Mouse (Mus musculus) forebrain, embryonic 14.5 days (tissue): ENCODE measurements around the gene Ubr4. TPM values are rescaled to one million over a fixed set of nuclear protein-coding genes. Genes with fewer than 3 reads are reported as not detected.

Experiments
- ATAC-seq: fragments of 200-750 bp; cut with Nextera tagmentation; 2 replicates; pipeline ENCODE4 v1.8.0; 2017; ENCODE audit warnings: mild to moderate bottlenecking, moderate library complexity
- DNase-seq: peaks from one replicate; pipeline ENCODE4 v3.0.0-alpha.2; 2015; ENCODE audit warnings: low spot score
- H3K27ac ChIP-seq: fragments of 300-500 bp; sonication (generic); 2 replicates; pipeline ENCODE4 v1.5.1; 2014; ENCODE audit warnings: low read depth, mild to moderate bottlenecking, control low read depth, low read length, moderate library complexity
- H3K27me3 ChIP-seq: fragments of 300-500 bp; sonication (generic); replicated peaks from 2 replicates; pipeline ENCODE4 v1.6.1; 2014; ENCODE audit warnings: low read length, control low read depth, mixed read lengths; ENCODE audit not compliant: control insufficient read depth, insufficient read depth
- H3K36me3 ChIP-seq: fragments of 300-500 bp; sonication (generic); 2 replicates; pipeline ENCODE4 v1.6.1; 2014; ENCODE audit warnings: low read length, control low read depth; ENCODE audit not compliant: control insufficient read depth, insufficient read depth
- H3K4me1 ChIP-seq: fragments of 300-500 bp; sonication (generic); 2 replicates; pipeline ENCODE4 v1.6.1; 2014; ENCODE audit warnings: antibody characterized with exemption, low read length, control low read depth; ENCODE audit not compliant: control insufficient read depth, insufficient read depth
- H3K4me2 ChIP-seq: fragments of 300-500 bp; sonication (generic); 2 replicates; pipeline ENCODE4 v1.6.1; 2014; ENCODE audit warnings: mild to moderate bottlenecking, control low read depth, low read length
- H3K4me3 ChIP-seq: fragments of 300-500 bp; sonication (generic); 2 replicates; pipeline ENCODE4 v1.5.1; 2014; ENCODE audit warnings: low read depth, low read length, control low read depth
- H3K9ac ChIP-seq: fragments of 300-500 bp; sonication (generic); 2 replicates; pipeline ENCODE4 v1.6.1; 2014; ENCODE audit warnings: mild to moderate bottlenecking, low read length, control low read depth, moderate library complexity
- H3K9me3 ChIP-seq: fragments of 300-500 bp; sonication (generic); replicated peaks from 2 replicates; pipeline ENCODE4 v1.6.1; 2016; ENCODE audit warnings: low read length, control low read depth, mixed read lengths; ENCODE audit not compliant: control insufficient read depth
- WGBS: fragments of 180-500 bp; shearing (Covaris S2); extraction: QIAGEN DNeasy Blood & Tissue Kit; methylation state at CpG from one replicate; pipeline ENCODE4 v1.1.7; 2014; 5-methylcytosine and 5-hydroxymethylcytosine counted together
- polyA plus RNA-seq: library from polyadenylated mRNA; unstranded; fragments of >200 nt; fragmentation: Nextera tagmentation; extraction: Ambion mirVana; gene quantifications from 2 replicates; pipeline ENCODE4 v1.2.1, GENCODE M21; 2014

Ubr4 gene
- polyA plus RNA-seq, 1 experiment from 2014 or later: 51.3 TPM

DNA sequence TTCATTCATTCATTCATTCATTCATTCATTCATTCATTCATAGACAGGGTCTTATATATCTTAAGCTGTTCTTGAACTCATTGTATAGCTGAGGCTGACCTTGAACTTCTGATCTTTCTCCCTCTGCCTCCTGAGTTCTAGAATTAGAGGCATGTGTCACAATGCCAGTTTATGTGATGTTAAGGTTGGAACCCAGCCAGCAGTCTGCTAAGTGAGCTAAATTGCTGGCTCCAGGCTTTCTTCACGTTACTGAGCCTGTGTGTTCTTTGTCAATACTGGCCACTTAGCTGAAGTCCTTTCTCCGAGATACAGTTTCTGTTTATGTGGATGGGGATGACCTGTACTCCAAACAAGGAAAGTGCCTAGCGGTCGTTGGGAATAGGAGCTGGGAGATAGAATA lies 78.5 kb downstream of the Ubr4 start:
- no peak overlapping the region for H3K4me2 ChIP-seq
- no peak overlapping the region for H3K27ac ChIP-seq
- no peaks in the 10 kb centered on the region for H3K9me3 ChIP-seq
- H3K27me3 ChIP-seq: no peaks in the 10 kb centered on the region
- WGBS: 54% methylated on average over 4 of the region's 4 CpGs
- peak; percentile 44 for DNase-seq
- no peaks in the 10 kb centered on the region for H3K4me1 ChIP-seq
- no peak overlapping the region for H3K9ac ChIP-seq
- H3K4me3 ChIP-seq: no peak overlapping the region
- peaks cover 100% of the 10 kb centered on the region for H3K36me3 ChIP-seq
- no peak for ATAC-seq

DNA sequence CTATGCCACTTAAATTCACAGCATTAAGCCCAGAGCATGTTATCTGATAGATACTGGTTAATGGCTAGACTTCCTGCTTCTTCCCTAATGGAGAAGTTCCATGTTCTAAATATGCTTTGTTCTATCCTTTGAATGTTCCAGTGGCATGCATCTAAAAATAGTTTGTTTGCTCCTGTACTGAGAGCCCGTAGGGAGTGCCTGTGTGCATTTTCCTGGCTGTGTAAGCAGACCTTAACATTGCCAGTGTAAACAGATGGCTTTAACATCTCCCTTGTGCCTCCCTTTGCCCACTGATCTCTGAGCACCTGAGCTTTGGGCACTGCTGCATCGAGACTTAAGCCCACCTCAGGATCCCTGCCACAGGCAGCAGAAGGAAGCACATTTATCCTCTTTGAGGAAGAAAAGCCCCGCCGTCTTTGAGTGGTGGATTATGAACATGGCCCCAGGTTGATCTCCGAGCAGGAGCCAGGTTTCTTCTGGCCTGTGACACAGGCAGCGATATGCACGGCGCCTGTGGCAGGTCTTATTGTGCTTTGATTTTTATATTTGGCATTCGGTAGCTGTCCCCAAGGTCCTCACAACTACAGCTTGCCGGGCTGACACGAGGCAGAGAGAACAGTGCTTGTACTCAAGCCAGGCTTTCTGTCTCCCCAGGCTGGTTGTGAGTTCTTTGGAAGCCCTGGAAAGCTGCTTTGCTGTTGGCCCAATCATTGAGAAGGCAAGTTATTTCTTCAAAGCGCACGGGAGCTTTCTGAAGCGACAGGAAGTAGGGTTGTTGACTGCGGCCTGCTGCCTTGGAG lies 80.8 kb downstream of the Ubr4 start:
- Histone ChIP-seq H3K9me3 (no peaks in the 10 kb centered on the region), H3K4me3 (no peak overlapping the region), H3K27me3 (no peaks in the 10 kb centered on the region), H3K9ac (no peak overlapping the region), H3K4me2 (no peak overlapping the region), H3K4me1 (no peaks in the 10 kb centered on the region), H3K27ac (no peak overlapping the region), H3K36me3 (peaks cover 100% of the 10 kb centered on the region)
- ATAC-seq (no peak), DNase-seq (no peak)
- 93% methylated on average over 15 of the region's 15 CpGs for WGBS

DNA sequence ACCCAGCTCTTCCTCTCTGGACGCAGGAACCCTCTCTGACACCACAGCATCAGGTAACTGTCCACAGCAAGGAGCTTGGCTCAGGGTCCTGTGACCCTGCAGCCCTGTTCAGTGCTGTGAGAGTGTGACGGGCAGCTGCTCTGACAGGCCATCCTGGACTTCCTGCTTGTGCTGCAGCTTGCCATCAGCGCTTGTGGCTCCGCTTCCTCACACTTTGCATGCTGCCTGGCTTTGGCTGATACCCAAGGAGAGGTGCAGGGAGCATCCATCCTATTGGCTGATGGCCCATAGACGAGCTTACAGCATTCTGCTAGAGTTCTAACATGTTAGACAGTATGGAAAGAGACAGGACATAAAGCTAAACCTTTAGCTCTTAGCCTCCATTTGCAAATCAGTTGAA lies 88.8 kb downstream of the Ubr4 start:
- H3K4me3 ChIP-seq: no peak overlapping the region
- peaks cover 97% of the 10 kb centered on the region for H3K36me3 ChIP-seq
- WGBS: 86% methylated on average over 5 of the region's 5 CpGs
- H3K9me3 ChIP-seq: no peaks in the 10 kb centered on the region
- H3K9ac ChIP-seq: no peak overlapping the region
- no peak overlapping the region for H3K27ac ChIP-seq
- no peaks in the 10 kb centered on the region for H3K4me1 ChIP-seq
- DNase-seq: no peak
- H3K4me2 ChIP-seq: no peak overlapping the region
- no peak for ATAC-seq
- no peaks in the 10 kb centered on the region for H3K27me3 ChIP-seq

DNA sequence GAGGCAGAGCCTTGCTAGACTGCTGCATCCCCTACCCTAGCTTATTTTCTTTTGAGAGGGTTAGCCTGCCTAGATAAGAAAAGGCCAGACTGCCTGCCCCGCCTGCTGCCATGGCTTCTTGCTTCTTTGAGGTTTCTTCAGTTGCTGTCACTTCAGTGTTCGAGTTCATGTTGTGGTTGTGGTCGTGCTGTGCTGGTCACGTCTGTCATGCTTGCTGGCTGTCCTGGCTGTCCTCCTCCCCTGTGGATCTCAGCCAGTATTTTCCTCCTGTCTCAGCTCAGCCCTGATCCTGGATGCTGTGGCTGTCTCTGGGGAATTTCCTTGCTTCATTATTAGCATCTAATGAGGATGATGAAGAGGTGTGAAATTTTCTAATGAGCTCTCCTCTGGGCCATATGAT lies 89.4 kb downstream of the Ubr4 start:
- DNase-seq: no peak
- Histone ChIP-seq H3K4me1 (no peaks in the 10 kb centered on the region), H3K9ac (no peak overlapping the region), H3K27ac (no peak overlapping the region), H3K36me3 (peaks cover 97% of the 10 kb centered on the region), H3K4me3 (no peak overlapping the region), H3K9me3 (no peaks in the 10 kb centered on the region), H3K4me2 (no peak overlapping the region), H3K27me3 (no peaks in the 10 kb centered on the region)
- 89% methylated on average over 4 of the region's 4 CpGs for WGBS
- ATAC-seq: no peak

DNA sequence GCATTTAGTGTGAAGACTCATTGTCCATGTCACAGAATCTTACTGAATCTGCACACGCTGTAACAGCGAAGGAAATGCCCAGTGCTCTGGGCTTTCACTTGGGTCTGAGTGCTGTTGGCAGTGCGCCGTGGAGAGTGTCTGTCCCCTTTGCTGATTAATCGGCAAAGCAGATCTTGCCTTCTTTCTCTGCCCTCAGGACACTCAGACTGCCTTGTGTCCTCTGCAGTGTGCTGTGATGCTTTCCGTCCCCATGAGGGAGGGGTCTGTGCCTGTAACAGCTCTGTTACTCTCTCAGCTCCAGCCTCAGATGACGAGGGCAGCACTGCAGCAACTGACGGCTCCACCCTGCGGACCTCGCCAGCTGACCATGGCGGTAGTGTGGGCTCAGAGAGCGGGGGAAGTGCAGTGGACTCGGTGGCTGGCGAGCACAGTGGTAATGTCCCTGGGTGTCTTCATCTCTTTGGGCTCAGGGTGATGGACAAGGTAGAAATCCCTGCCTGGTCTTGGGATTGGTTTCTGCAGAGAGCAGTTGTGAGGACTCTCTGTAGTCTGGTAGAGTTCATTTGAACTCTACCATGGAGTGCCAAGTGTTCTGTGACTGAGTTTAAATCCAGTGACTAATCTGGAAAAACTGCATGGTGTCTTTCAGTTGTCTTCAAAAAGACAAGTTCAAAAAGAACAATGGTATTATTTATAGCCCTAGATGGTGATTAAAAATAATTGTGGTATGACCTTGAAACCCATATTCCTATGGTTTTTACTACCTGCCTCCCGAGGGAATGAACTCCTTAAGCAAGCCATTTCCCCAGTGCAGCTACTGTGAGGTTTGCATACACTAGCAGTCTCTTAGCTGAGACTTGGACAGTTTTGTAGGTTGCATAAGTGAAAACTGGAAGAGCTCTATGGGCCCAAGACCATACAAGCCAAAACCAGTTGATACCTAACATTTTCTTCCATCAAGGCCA lies 90.3 kb downstream of the Ubr4 start:
- Histone ChIP-seq H3K36me3 (peaks cover 97% of the 10 kb centered on the region), H3K27ac (no peak overlapping the region), H3K9me3 (no peaks in the 10 kb centered on the region), H3K4me3 (no peak overlapping the region), H3K4me2 (no peak overlapping the region), H3K27me3 (no peaks in the 10 kb centered on the region), H3K4me1 (no peaks in the 10 kb centered on the region), H3K9ac (no peak overlapping the region)
- WGBS: 87% methylated on average over 15 of the region's 15 CpGs
- ATAC-seq (no peak), DNase-seq (no peak)

DNA sequence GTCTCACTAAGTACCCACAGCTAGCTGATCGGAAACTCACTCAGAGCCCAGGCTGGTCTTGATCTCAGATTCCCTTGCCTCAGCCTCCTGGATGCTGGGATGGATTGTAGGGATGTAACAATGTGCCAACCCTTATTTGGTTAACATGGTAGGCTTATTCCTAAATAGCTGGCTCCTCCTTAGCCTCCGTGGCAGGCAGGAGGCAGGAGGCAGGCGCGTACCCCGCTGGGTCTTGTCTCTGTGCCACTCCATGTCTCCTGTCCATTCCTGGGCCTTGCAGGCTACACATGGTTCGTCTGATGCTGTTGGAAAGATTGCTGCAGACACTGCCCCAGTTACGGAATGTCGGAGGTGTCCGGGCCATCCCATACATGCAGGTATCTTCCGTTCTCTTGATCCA lies 91.9 kb downstream of the Ubr4 start:
- no peak for ATAC-seq
- Histone ChIP-seq H3K4me2 (no peak overlapping the region), H3K36me3 (peaks cover 97% of the 10 kb centered on the region), H3K9me3 (no peaks in the 10 kb centered on the region), H3K4me3 (no peak overlapping the region), H3K27ac (no peak overlapping the region), H3K27me3 (no peaks in the 10 kb centered on the region), H3K9ac (no peak overlapping the region), H3K4me1 (no peaks in the 10 kb centered on the region)
- WGBS: 90% methylated on average over 10 of the region's 10 CpGs
- DNase-seq: no peak

DNA sequence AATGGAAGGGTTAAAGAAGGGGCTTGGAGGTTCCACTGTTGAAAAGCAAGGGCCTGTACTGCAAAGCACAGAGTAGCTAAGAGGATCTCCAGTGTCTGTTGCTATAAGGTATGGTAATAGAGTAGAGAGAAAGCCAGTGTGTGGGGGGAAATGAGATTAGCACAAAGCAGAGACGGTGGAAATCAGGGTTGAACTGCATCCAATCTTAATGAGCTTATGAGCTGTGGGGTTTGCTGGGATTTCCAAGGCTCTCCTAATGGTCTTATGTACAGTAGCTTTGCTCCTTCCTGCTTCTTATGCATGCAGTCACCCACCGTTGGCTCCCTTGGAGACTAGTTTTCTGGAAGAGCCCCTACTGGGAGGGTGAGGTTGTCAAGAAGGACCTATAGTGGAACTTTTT lies 93.8 kb downstream of the Ubr4 start:
- no peaks in the 10 kb centered on the region for H3K4me1 ChIP-seq
- DNase-seq (no peak), ATAC-seq (no peak)
- H3K4me2 ChIP-seq: no peak overlapping the region
- no peak overlapping the region for H3K9ac ChIP-seq
- H3K27me3 ChIP-seq: no peaks in the 10 kb centered on the region
- H3K4me3 ChIP-seq: no peak overlapping the region
- no peak overlapping the region for H3K27ac ChIP-seq
- 90% methylated on average over 2 of the region's 2 CpGs for WGBS
- H3K9me3 ChIP-seq: no peaks in the 10 kb centered on the region
- H3K36me3 ChIP-seq: peaks cover 97% of the 10 kb centered on the region

DNA sequence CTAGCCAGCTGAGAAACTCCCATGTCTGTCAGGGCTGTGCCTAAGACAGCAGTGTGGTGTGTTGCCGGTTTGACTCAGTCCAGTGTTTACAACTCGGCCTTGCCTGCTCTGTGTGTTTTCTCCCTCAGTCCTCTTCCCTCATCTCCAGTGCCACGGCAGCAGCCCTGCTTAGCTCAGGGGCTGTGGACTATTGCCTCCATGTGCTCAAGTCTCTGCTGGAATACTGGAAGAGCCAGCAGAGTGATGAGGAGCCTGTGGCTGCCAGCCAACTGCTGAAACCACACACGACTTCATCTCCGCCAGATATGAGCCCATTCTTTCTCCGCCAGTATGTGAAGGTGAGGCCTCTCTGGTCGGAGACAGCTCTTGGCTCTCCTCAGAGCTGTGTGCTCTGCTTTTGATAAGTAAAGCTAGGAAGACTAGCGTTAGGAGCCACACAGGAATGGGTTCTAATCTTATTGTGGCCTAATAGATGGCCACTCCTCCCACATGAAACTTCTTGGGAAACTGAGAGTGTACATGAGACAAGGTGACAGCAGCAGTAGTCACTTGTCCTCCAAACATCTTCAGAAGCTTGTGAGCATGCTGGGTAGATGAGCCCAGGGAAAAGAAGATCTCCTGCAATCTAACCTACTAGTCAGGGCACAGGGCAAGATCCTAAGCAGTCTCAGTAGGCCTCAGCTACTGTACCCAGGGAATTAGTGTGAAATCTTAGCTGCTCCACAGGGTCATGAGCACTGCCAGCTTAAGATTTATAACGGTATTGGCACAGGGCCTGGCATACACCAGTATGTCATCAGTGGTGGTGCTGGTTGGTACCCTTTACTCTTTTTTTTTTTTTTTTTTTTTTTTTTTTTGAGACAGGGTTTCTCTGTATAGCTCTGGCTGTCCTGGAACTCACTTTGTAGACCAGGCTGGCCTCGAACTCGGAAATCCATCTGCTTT lies 94.6 kb downstream of the Ubr4 start:
- Histone ChIP-seq H3K9me3 (no peaks in the 10 kb centered on the region), H3K4me2 (no peak overlapping the region), H3K9ac (no peak overlapping the region), H3K4me1 (no peaks in the 10 kb centered on the region), H3K36me3 (peaks cover 97% of the 10 kb centered on the region), H3K27me3 (no peaks in the 10 kb centered on the region), H3K27ac (no peak overlapping the region), H3K4me3 (no peak overlapping the region)
- ATAC-seq (no peak), DNase-seq (no peak)
- 89% methylated on average over 11 of the region's 11 CpGs for WGBS
